Mouse (Mus musculus) neural tube, embryonic 13.5 days (tissue): ENCODE measurements around the gene Ssc4d. TPM values are rescaled to one million over a fixed set of nuclear protein-coding genes. Genes with fewer than 3 reads are reported as not detected.
A peak's percentile ranks its signal among the peaks of the same experiment; 100 is the strongest.

Experiments used
- ATAC-seq: fragments of 200-750 bp; cut with Nextera tagmentation; 2 replicates; pipeline ENCODE4 v1.8.0; 2017; ENCODE audit warnings: low read depth, mild to moderate bottlenecking, moderate TSS enrichment, moderate library complexity
- H3K27ac ChIP-seq: fragments of 300-500 bp; sonication (generic); replicated peaks from 2 replicates; pipeline ENCODE4 v1.5.1; 2015; ENCODE audit warnings: moderate library complexity, mild to moderate bottlenecking, inconsistent platforms
- H3K27me3 ChIP-seq: fragments of 300-500 bp; sonication (generic); 2 replicates; pipeline ENCODE4 v1.6.1; 2015; ENCODE audit warnings: mild to moderate bottlenecking, inconsistent platforms
- H3K36me3 ChIP-seq: fragments of 300-500 bp; sonication (generic); 2 replicates; pipeline ENCODE4 v1.6.1; 2015; ENCODE audit warnings: mild to moderate bottlenecking, inconsistent platforms
- H3K4me1 ChIP-seq: fragments of 300-500 bp; sonication (generic); replicated peaks from 2 replicates; pipeline ENCODE4 v1.6.1; 2015; ENCODE audit warnings: inconsistent platforms
- H3K4me2 ChIP-seq: fragments of 300-500 bp; sonication (generic); 2 replicates; pipeline ENCODE4 v1.6.1; 2015; ENCODE audit warnings: inconsistent platforms, mild to moderate bottlenecking, moderate library complexity
- H3K4me3 ChIP-seq: fragments of 300-500 bp; sonication (generic); 2 replicates; pipeline ENCODE4 v1.5.1; 2015; ENCODE audit warnings: mild to moderate bottlenecking, inconsistent platforms
- H3K9ac ChIP-seq: fragments of 300-500 bp; sonication (generic); 2 replicates; pipeline ENCODE4 v1.6.1; 2015; ENCODE audit warnings: moderate library complexity, mild to moderate bottlenecking, inconsistent platforms
- H3K9me3 ChIP-seq: fragments of 300-500 bp; sonication (generic); 2 replicates; pipeline ENCODE4 v1.6.1; 2016; ENCODE audit warnings: inconsistent platforms
- WGBS: fragments of 180-500 bp; shearing (Covaris S2); methylation state at CpG from one replicate; pipeline ENCODE4 v1.1.7; 2015; 5-methylcytosine and 5-hydroxymethylcytosine counted together
- polyA plus RNA-seq: library from polyadenylated mRNA; unstranded; fragments of >200 nt; fragmentation: Nextera tagmentation; extraction: Ambion mirVana; gene quantifications from 2 replicates; pipeline ENCODE4 v1.2.1, GENCODE M21; 2015

Ssc4d gene
- 0.79 and 1.9 TPM in 2 replicates for polyA plus RNA-seq

DNA sequence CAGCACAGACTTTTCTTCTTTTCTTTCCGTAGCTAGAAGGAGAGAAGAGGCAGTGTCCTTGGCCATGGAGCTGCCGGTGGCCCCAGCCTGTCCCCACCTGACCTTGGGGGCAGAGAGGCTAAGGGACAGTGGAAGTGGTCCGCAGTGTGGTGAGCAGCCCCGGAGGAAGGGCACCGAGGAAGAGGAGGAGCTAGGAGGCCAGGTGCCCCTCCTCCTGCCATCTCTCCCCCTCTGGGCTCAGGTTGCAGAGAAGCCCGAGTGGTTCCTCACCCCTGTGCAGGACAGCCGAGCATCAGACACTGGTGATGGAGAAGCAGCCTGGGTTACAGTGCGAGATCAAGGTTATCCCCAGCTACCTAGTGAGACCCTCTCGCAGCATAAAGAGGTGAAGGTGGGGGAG lies at the start of gene Ssc4d:
Ssc4d (minus strand) TSS at position 167 of the 400 bp plus-strand sequence.
- WGBS = 21% methylated on average over 9 of the region's 9 CpGs
- Histone ChIP-seq H3K4me1 (no peaks in the 10 kb centered on the region), H3K9me3 (no peaks in the 10 kb centered on the region), H3K27ac (no peak within 1 kb of the TSS), H3K36me3 (no peaks in the 10 kb centered on the region), H3K27me3 (no peaks in the 10 kb centered on the region), H3K4me3 (no peak within 1 kb of the TSS), H3K4me2 (no peak within 1 kb of the TSS), H3K9ac (no peak within 1 kb of the TSS)
- no peak for ATAC-seq

DNA sequence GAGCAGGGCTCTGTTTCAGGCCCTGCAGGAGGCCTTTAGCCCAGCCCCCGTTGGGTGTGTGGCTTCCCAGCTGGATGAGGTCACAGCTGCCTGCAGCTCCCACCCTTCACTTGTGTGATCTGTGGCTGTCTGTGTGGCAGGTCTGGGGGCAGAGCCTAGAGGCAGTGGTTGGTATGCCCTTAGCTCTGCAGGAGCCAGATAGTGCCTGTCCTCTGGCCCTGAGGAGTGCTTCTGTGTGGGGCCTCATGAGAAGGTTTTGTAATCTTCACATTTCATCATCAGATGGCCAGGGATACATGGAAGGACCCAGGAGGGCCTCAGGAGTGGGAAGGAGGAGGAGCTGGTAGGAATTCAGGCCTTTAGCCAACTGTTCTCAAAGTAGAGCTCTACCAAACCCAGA lies 45.6 kb upstream of the Ssc4d start:
- H3K36me3 ChIP-seq = peaks cover 26% of the 10 kb centered on the region
- 40% methylated on average over 1 of the region's 1 CpGs for WGBS
- no peak overlapping the region for H3K4me2 ChIP-seq
- no peak overlapping the region for H3K27ac ChIP-seq
- no peak overlapping the region for H3K4me3 ChIP-seq
- H3K9ac ChIP-seq = no peak overlapping the region
- H3K27me3 ChIP-seq = no peaks in the 10 kb centered on the region
- peaks cover 40% of the 10 kb centered on the region for H3K4me1 ChIP-seq
- no peaks in the 10 kb centered on the region for H3K9me3 ChIP-seq
- ATAC-seq = no peak

- H3K27ac ChIP-seq = no peak overlapping the region
- H3K9me3 ChIP-seq = no peaks in the 10 kb centered on the region
- H3K9ac ChIP-seq = no peak overlapping the region
- WGBS = 90% methylated on average over 2 of the region's 2 CpGs
- H3K36me3 ChIP-seq = peaks cover 34% of the 10 kb centered on the region
- no peak for ATAC-seq
- no peak overlapping the region for H3K4me3 ChIP-seq
- H3K4me2 ChIP-seq = no peak overlapping the region
- H3K27me3 ChIP-seq = no peaks in the 10 kb centered on the region
- peaks cover 40% of the 10 kb centered on the region for H3K4me1 ChIP-seq
These were observed 44.4 kb upstream of the Ssc4d start for GRCm38 (mm10) chr5:136018726-136019125.

- Histone ChIP-seq H3K4me2 (no peak overlapping the region), H3K27me3 (no peaks in the 10 kb centered on the region), H3K27ac (no peak overlapping the region), H3K4me3 (no peak overlapping the region), H3K9me3 (no peaks in the 10 kb centered on the region), H3K9ac (no peak overlapping the region), H3K36me3 (peaks cover 43% of the 10 kb centered on the region), H3K4me1 (peaks cover 40% of the 10 kb centered on the region)
- 83% methylated on average over 6 of the region's 6 CpGs for WGBS
- ATAC-seq = no peak
These were observed 42.9 kb upstream of the Ssc4d start for GRCm38 (mm10) chr5:136017262-136017661.

- H3K4me1 ChIP-seq = peaks cover 40% of the 10 kb centered on the region
- no peak overlapping the region for H3K9ac ChIP-seq
- no peak overlapping the region for H3K27ac ChIP-seq
- no peak overlapping the region for H3K4me3 ChIP-seq
- no peaks in the 10 kb centered on the region for H3K27me3 ChIP-seq
- no peaks in the 10 kb centered on the region for H3K9me3 ChIP-seq
- ATAC-seq = no peak; the same call in 1 of the 2 replicates
- WGBS = 80% methylated on average over 10 of the region's 10 CpGs
- no peak overlapping the region for H3K4me2 ChIP-seq
- H3K36me3 ChIP-seq = peaks cover 43% of the 10 kb centered on the region
These were observed 41.9 kb upstream of the Ssc4d start for GRCm38 (mm10) chr5:136016014-136016876.

GRCm38 (mm10) chr5:136015586-136015985 lies 41.3 kb upstream of the Ssc4d start:
- peak overlapping the region; percentile 29 for H3K27ac ChIP-seq
- no peak overlapping the region for H3K4me3 ChIP-seq
- H3K36me3 ChIP-seq = peaks cover 45% of the 10 kb centered on the region
- H3K4me2 ChIP-seq = no peak overlapping the region
- peaks cover 40% of the 10 kb centered on the region for H3K4me1 ChIP-seq
- 77% methylated on average over 10 of the region's 10 CpGs for WGBS
- H3K9ac ChIP-seq = peak overlapping the region; percentile 1; the same call in 1 of the 2 replicates
- no peaks in the 10 kb centered on the region for H3K27me3 ChIP-seq
- H3K9me3 ChIP-seq = no peaks in the 10 kb centered on the region
- no peak for ATAC-seq

DNA sequence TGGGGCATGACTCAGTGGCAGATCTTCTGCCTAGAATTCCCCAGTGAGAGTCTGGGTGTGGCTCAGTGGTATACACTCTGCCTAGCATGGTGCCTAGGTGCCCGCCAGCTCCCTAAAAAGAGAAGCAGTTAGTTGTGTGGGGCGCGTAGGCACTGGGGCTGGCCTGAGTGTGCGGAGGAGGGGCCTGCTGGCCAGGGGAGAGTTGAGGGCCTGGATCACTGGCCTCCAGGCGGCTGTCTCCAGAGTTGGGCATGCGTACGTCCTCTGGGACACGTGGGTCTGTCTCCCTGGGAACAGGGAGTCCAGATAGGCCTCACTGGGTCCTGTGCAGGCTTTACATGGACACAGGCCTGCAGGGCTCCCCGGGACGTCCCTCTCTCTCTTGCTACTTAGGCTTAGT lies 40.5 kb upstream of the Ssc4d start:
- Histone ChIP-seq H3K27ac (peak overlapping the region; percentile 29; the same call in 1 of the 2 replicates), H3K27me3 (no peaks in the 10 kb centered on the region), H3K36me3 (peaks cover 49% of the 10 kb centered on the region), H3K4me2 (no peak overlapping the region), H3K9me3 (no peaks in the 10 kb centered on the region), H3K4me1 (peaks cover 39% of the 10 kb centered on the region), H3K9ac (no peak overlapping the region), H3K4me3 (no peak overlapping the region)
- WGBS = 90% methylated on average over 10 of the region's 10 CpGs
- ATAC-seq = no peak

- Histone ChIP-seq H3K36me3 (peaks cover 27% of the 10 kb centered on the region), H3K4me1 (peaks cover 5% of the 10 kb centered on the region; the same call in 1 of the 2 replicates), H3K9ac (no peak overlapping the region), H3K27ac (no peak overlapping the region), H3K9me3 (no peaks in the 10 kb centered on the region), H3K27me3 (no peaks in the 10 kb centered on the region), H3K4me2 (no peak overlapping the region), H3K4me3 (no peak overlapping the region)
- 82% methylated on average over 7 of the region's 7 CpGs for WGBS
- no peak for ATAC-seq
These were observed 33.4 kb upstream of the Ssc4d start for GRCm38 (mm10) chr5:136007745-136008144.

GRCm38 (mm10) chr5:136004537-136004936 lies 30.2 kb upstream of the Ssc4d start:
- no peak overlapping the region for H3K27ac ChIP-seq
- H3K9me3 ChIP-seq = no peaks in the 10 kb centered on the region
- H3K27me3 ChIP-seq = no peaks in the 10 kb centered on the region
- ATAC-seq = no peak
- WGBS = 77% methylated on average over 4 of the region's 4 CpGs
- peaks cover 14% of the 10 kb centered on the region for H3K36me3 ChIP-seq
- no peak overlapping the region for H3K9ac ChIP-seq
- H3K4me1 ChIP-seq = peaks cover 5% of the 10 kb centered on the region; the same call in 1 of the 2 replicates
- H3K4me2 ChIP-seq = no peak overlapping the region
- no peak overlapping the region for H3K4me3 ChIP-seq

DNA sequence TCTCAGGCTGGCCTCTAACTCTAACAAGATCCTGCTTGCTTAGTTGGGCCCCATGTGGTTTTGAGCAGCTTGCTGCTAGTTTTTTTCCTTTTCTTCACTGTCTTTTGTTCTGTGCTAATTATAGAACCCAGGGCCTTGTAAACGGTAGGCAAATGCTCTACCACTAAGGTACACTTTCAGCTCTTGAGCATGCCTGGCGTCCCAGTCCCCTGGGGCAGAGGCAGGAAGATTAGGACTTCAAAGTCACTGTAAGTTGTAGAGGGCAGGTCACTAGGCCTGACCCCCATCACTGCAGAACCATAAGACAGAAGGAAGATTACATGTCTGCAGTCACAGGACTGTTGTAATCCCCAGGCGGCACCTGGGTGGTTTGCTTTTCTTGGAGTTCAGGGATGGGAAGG lies 28.4 kb upstream of the Ssc4d start:
- Histone ChIP-seq H3K36me3 (peaks cover 32% of the 10 kb centered on the region), H3K27ac (no peak overlapping the region), H3K4me3 (no peak overlapping the region), H3K27me3 (no peaks in the 10 kb centered on the region), H3K4me2 (no peak overlapping the region), H3K4me1 (peaks cover 5% of the 10 kb centered on the region; the same call in 1 of the 2 replicates), H3K9me3 (no peaks in the 10 kb centered on the region), H3K9ac (no peak overlapping the region)
- WGBS = 34% methylated on average over 3 of the region's 3 CpGs
- no peak for ATAC-seq

GRCm38 (mm10) chr5:136002325-136002724 lies 28.0 kb upstream of the Ssc4d start:
- H3K36me3 ChIP-seq = peaks cover 36% of the 10 kb centered on the region
- 89% methylated on average over 2 of the region's 2 CpGs for WGBS
- H3K4me2 ChIP-seq = no peak overlapping the region
- no peaks in the 10 kb centered on the region for H3K9me3 ChIP-seq
- no peak for ATAC-seq
- peaks cover 5% of the 10 kb centered on the region; the same call in 1 of the 2 replicates for H3K4me1 ChIP-seq
- no peak overlapping the region for H3K4me3 ChIP-seq
- H3K27ac ChIP-seq = no peak overlapping the region
- H3K9ac ChIP-seq = no peak overlapping the region
- no peaks in the 10 kb centered on the region for H3K27me3 ChIP-seq

GRCm38 (mm10) chr5:136001222-136001621 lies 26.9 kb upstream of the Ssc4d start:
- peaks cover 47% of the 10 kb centered on the region for H3K36me3 ChIP-seq
- no peak overlapping the region for H3K27ac ChIP-seq
- no peaks in the 10 kb centered on the region for H3K9me3 ChIP-seq
- H3K9ac ChIP-seq = no peak overlapping the region
- WGBS = 93% methylated on average over 6 of the region's 6 CpGs
- ATAC-seq = no peak
- no peaks in the 10 kb centered on the region for H3K27me3 ChIP-seq
- H3K4me1 ChIP-seq = peaks cover 12% of the 10 kb centered on the region
- H3K4me2 ChIP-seq = no peak overlapping the region
- no peak overlapping the region for H3K4me3 ChIP-seq
